Mouse (Mus musculus) lung, adult 2 months (tissue): ENCODE measurements around the gene Trpm5. TPM values are rescaled to one million over a fixed set of nuclear protein-coding genes. Genes with fewer than 3 reads are reported as not detected.

Experiments
- DNase-seq: peaks from one replicate; pipeline ENCODE4 v3.0.0; 2022
- H3K4me1 ChIP-seq: fragments of 200-500 bp; 2 replicates; pipeline ENCODE4 v1.6.1; 2011; ENCODE audit warnings: low read length; ENCODE audit not compliant: control insufficient read depth, insufficient read depth
- H3K4me3 ChIP-seq: fragments of 200-500 bp; replicated peaks from 2 replicates; pipeline ENCODE3; 2011; ENCODE audit warnings: low read depth, mild to moderate bottlenecking, control low read depth, low read length; ENCODE audit errors: extremely low read depth
- CTCF ChIP-seq: fragments of 200-500 bp; IDR thresholded peaks from 2 replicates; pipeline ENCODE4 v1.5.1; 2011; ENCODE audit warnings: mild to moderate bottlenecking, low read length, control low read depth; ENCODE audit not compliant: insufficient read depth
- POLR2A ChIP-seq: fragments of 200-500 bp; IDR thresholded peaks from 2 replicates; pipeline ENCODE4 v1.6.1; 2011; ENCODE audit warnings: low read depth, mild to moderate bottlenecking, control low read depth, low read length, borderline replicate concordance; ENCODE audit errors: extremely low read depth
- WGBS: fragments of 180-500 bp; shearing (Covaris S2); methylation state at CpG from one replicate; pipeline ENCODE4 v1.1.7; 2018; 5-methylcytosine and 5-hydroxymethylcytosine counted together
- polyA plus RNA-seq: library from polyadenylated mRNA; depleted of rRNA; stranded (reverse); fragments of >200 nt; gene quantifications from 2 replicates; pipeline ENCODE4 v1.2.3, GENCODE M21; 2012; rRNA removed

Trpm5 gene
- polyA plus RNA-seq, 1 experiment = 0.62 TPM

- no peak overlapping the region for H3K4me3 ChIP-seq
- no peak for TF ChIP-seq POLR2A
- TF ChIP-seq CTCF = no peak
- peaks cover 4% of the 10 kb centered on the region; the same call in 1 of the 2 replicates for H3K4me1 ChIP-seq
- no peak for DNase-seq
- 49% methylated on average over 5 of the region's 5 CpGs for WGBS
Observed at GRCm38 (mm10) chr7:143021356-143022164, 72.9 kb downstream of the Trpm5 start.

GRCm38 (mm10) chr7:143020764-143021163 lies 73.7 kb downstream of the Trpm5 start:
- WGBS = 81% methylated on average over 3 of the region's 3 CpGs
- Histone ChIP-seq H3K4me1 (peaks cover 8% of the 10 kb centered on the region), H3K4me3 (no peak overlapping the region)
- no peak for TF ChIP-seq CTCF
- no peak for DNase-seq

GRCm38 (mm10) chr7:143020040-143020439 lies 74.4 kb downstream of the Trpm5 start:
- DNase-seq = no peak
- TF ChIP-seq CTCF (no peak), POLR2A (no peak)
- peaks cover 9% of the 10 kb centered on the region for H3K4me1 ChIP-seq
- no peak overlapping the region for H3K4me3 ChIP-seq

Other genes with a start within 250 kb of the Trpm5 start
- gene Th, start 163.5 kb downstream of the Trpm5 start, polyA plus RNA-seq = 0.80 TPM in 1 of 2 replicates, not detected in the other
- 0.96 and 1.2 TPM in 2 replicates for gene Ascl2, start 125.4 kb downstream of the Trpm5 start, polyA plus RNA-seq
- gene Tspan32, start 89.6 kb downstream of the Trpm5 start, polyA plus RNA-seq = 7.7 and 11.5 TPM in 2 replicates
- gene Cd81, start 41.9 kb downstream of the Trpm5 start, polyA plus RNA-seq = 575 and 614 TPM in 2 replicates
- 83.1 and 85.1 TPM in 2 replicates for gene Tssc4, start 25.4 kb downstream of the Trpm5 start, polyA plus RNA-seq
- gene Kcnq1, start 11.7 kb upstream of the Trpm5 start, polyA plus RNA-seq = 26.7 and 28.2 TPM in 2 replicates